Comparison of ENCODE assay signal across 24 mouse cellular contexts in the genomic region with DNA sequence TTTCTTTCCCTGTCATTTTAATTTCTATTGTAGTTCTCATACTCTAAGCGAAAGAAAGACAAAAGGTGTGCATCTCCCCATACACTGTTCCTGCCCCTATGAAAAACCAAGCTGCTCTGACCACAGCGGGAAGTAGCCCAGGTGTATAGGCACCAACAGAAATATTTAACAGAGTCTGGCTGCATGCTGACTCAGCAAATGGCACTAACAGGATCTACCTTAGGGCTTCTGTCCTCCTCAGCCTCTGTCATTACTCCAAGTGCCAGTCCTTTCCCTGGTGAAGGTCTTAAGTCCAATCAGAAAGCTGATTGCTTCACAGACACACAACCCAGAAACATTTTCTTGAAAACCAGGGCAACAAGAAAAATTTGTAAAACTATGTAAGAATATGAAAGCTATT.
"Had no signal": no experiment of that assay in that cellular context is flagged by ENCODE, and none has a peak within 500 bp of the region (broad histone marks: within the 10 kb centered on the region; RNA-seq: fewer than 3 reads in every experiment).

No protein-coding gene starts in this region.

- H3K36me3 ChIP-seq: embryonic facial prominence, embryonic 10.5 days; embryonic facial prominence, embryonic 12.5 days; embryonic facial prominence, embryonic 13.5 days; embryonic facial prominence, embryonic 15.5 days; forebrain, embryonic 10.5 days; forebrain, embryonic 12.5 days; forebrain, embryonic 15.5 days had no signal

- H3K9me3 ChIP-seq: embryonic facial prominence, embryonic 10.5 days; embryonic facial prominence, embryonic 12.5 days; embryonic facial prominence, embryonic 13.5 days; embryonic facial prominence, embryonic 15.5 days; forebrain, embryonic 10.5 days; forebrain, embryonic 12.5 days; forebrain, embryonic 13.5 days; forebrain, embryonic 15.5 days had no signal

- H3K27ac ChIP-seq: embryonic facial prominence, embryonic 10.5 days; embryonic facial prominence, embryonic 12.5 days; embryonic facial prominence, embryonic 13.5 days; embryonic facial prominence, embryonic 15.5 days; forebrain, embryonic 10.5 days; forebrain, embryonic 12.5 days; forebrain, embryonic 13.5 days; forebrain, embryonic 15.5 days; gastrocnemius, adult 2 months; heart, adult 2 months had no signal

- H3K4me2 ChIP-seq: embryonic facial prominence, embryonic 12.5 days; embryonic facial prominence, embryonic 13.5 days; embryonic facial prominence, embryonic 15.5 days; forebrain, embryonic 12.5 days; forebrain, embryonic 13.5 days; forebrain, embryonic 15.5 days; heart, embryonic 11.5 days had no signal

- H3K27me3 ChIP-seq: embryonic facial prominence, embryonic 12.5 days; embryonic facial prominence, embryonic 13.5 days; embryonic facial prominence, embryonic 15.5 days; forebrain, embryonic 12.5 days; forebrain, embryonic 13.5 days; forebrain, embryonic 15.5 days had no signal

- H3K9ac ChIP-seq: embryonic facial prominence, embryonic 12.5 days; embryonic facial prominence, embryonic 13.5 days; embryonic facial prominence, embryonic 15.5 days; forebrain, embryonic 12.5 days; forebrain, embryonic 13.5 days; forebrain, embryonic 15.5 days; forebrain, postnatal 0 days had no signal

- H3K4me1 ChIP-seq: embryonic facial prominence, embryonic 10.5 days; embryonic facial prominence, embryonic 12.5 days; embryonic facial prominence, embryonic 13.5 days; embryonic facial prominence, embryonic 15.5 days; forebrain, embryonic 10.5 days; forebrain, embryonic 12.5 days; forebrain, embryonic 13.5 days; forebrain, embryonic 15.5 days had no signal

- H3K4me3 ChIP-seq: embryonic facial prominence, embryonic 10.5 days; embryonic facial prominence, embryonic 12.5 days; embryonic facial prominence, embryonic 13.5 days; embryonic facial prominence, embryonic 15.5 days; erythroblast, embryonic 14.5 days; forebrain, embryonic 10.5 days; forebrain, embryonic 12.5 days; forebrain, embryonic 13.5 days; forebrain, embryonic 15.5 days; gastrocnemius, adult 2 months; heart, adult 2 months had no signal

- DNase-seq: cerebellum, adult 9-10 months; cerebellum, adult 9-11 months; cerebellum, postnatal 10 days; cerebellum, postnatal 14 days; cerebellum, postnatal 25 days; cerebellum, postnatal 36 days; embryo, embryonic 11 days; forebrain, postnatal 0 days; gastrocnemius, adult 2 months; gastrocnemius, postnatal 10 days; gastrocnemius, postnatal 14 days; gastrocnemius, postnatal 36 days; heart, adult 18-20 months; heart, adult 2 months had no signal
